Mouse (Mus musculus) lung, postnatal 0 days (tissue): ENCODE results near the gene Nop14.

Experiments
- CTCF ChIP-seq: IDR thresholded peaks from 2 replicates; pipeline ENCODE4 v1.5.1; 2016; ENCODE audit warnings: antibody characterized with exemption, mild to moderate bottlenecking
- EP300 ChIP-seq: IDR thresholded peaks from 2 replicates; pipeline ENCODE4 v1.6.1; 2016; ENCODE audit warnings: antibody characterized with exemption, mild to moderate bottlenecking, control low read depth

DNA sequence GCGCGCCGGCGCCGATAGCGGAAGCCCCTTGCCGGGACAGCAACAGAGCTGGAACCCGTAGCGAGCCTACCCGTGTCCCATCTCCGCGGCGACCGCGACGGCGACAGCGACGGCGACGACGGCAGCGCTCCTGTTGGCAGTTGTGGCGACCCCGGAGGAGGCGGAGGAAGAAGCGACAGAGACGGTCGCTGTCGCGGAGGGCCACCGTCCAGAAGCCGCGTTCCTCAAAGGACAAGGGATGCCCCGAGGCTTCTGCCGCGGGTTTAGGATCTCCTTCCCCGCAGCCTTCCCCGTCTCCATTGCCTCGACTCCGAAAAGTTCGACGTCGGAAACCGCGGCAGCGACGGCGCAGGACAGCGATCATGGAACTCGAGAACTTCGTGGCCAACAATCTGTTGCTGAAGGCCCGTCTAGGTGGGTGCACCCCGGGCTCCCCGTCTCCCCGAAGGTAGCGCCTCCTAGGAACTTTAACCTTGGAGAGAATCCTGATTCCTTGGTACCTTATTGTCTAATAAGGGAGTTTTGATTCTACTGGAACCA lies 713 bp upstream of the Nop14 start:
- TF ChIP-seq CTCF (no peak), EP300 (no peak)
